Mouse (Mus musculus): ENCODE data around the gene Bola2. TPM values are rescaled to one million over a fixed set of nuclear protein-coding genes. Genes with fewer than 3 reads are reported as not detected.
A peak's percentile ranks its signal among the peaks of the same experiment; 100 is the strongest.

Bola2 gene
- total RNA-seq, 2 experiments from 2014 or later: 92.0 to 102 TPM

- intact Hi-C loops (cut with DNase I): no loop called here
- DNase-seq (ENCODE audit: low spot score in 2 of 2): no peak
Measured at GRCm38 (mm10) chr7:126741452-126741851, 46.3 kb downstream of the Bola2 start.

- DNase-seq (ENCODE audit: low spot score in 2 of 2): peak in 1 of 2 experiments; percentile 56
- intact Hi-C loops (cut with DNase I): no loop called here
Measured at GRCm38 (mm10) chr7:126741964-126742482, 46.8 kb downstream of the Bola2 start.

- intact Hi-C loops (cut with DNase I): no loop called here
Measured at GRCm38 (mm10) chr7:126746066-126746465, 50.9 kb downstream of the Bola2 start.

GRCm38 (mm10) chr7:126746798-126747197 is 51.6 kb downstream of the Bola2 start:
- intact Hi-C loops (cut with DNase I): no loop called here
- no peak for DNase-seq (ENCODE audit: low spot score in 2 of 2)

More at GRCm38 (mm10) chr7:126746066-126746465, 50.9 kb downstream of the Bola2 start:
- DNase-seq (ENCODE audit: low spot score in 2 of 2): peak; percentile 17 to 55

GRCm38 (mm10) chr7:126748824-126749223 is 53.6 kb downstream of the Bola2 start:
- DNase-seq (ENCODE audit: low spot score in 2 of 2): no peak
- intact Hi-C loops (cut with DNase I): no loop called here

Other genes with a start within 250 kb of the Bola2 start
- under 1 TPM; 0.32 to 0.39 TPM for gene Atp2a1, start 232.3 kb upstream of the Bola2 start, total RNA-seq (2021)
- 10 to 100 TPM; 74.1 to 78.9 TPM for gene Sh2b1, start 220.0 kb upstream of the Bola2 start, total RNA-seq (2021)
- 10 to 100 TPM; 76.3 to 92.6 TPM for gene Tufm, start 208.0 kb upstream of the Bola2 start, total RNA-seq (2021)
- gene Atxn2l, start 192.0 kb upstream of the Bola2 start, total RNA-seq (2021): 100 to 1,000 TPM; 114 TPM
- gene Eif3c, start 129.0 kb upstream of the Bola2 start, total RNA-seq (2021): 100 to 1,000 TPM; 176 to 188 TPM
- gene Apobr, start 110.5 kb upstream of the Bola2 start, total RNA-seq (2021): under 1 TPM; 0.39 to 0.53 TPM
- 10 to 100 TPM; 21.3 to 35.1 TPM for gene Cln3, start 109.6 kb upstream of the Bola2 start, total RNA-seq (2021)
- gene Il27, start 100.5 kb upstream of the Bola2 start, total RNA-seq (2021): not detected
- 10 to 100 TPM; 15.7 to 22.1 TPM for gene Nupr1, start 64.5 kb upstream of the Bola2 start, total RNA-seq (2021)
- 10 to 100 TPM; 31.1 to 35.4 TPM for gene Sgf29, start 46.1 kb upstream of the Bola2 start, total RNA-seq (2021)
- 10 to 100 TPM; 11.7 to 19.3 TPM for gene Sult1a1, start 19.0 kb upstream of the Bola2 start, total RNA-seq (2021)
- gene Slx1b, start 383 bp downstream of the Bola2 start, total RNA-seq (2021): 10 to 100 TPM; 14.4 to 17.0 TPM
- gene Coro1a, start 12.4 kb downstream of the Bola2 start, total RNA-seq (2021): 100 to 1,000 TPM; 163 to 167 TPM
- gene Mapk3, start 64.2 kb downstream of the Bola2 start, total RNA-seq (2021): 100 to 1,000 TPM; 148 to 165 TPM
- 1 to 10 TPM; 1.8 to 2.1 TPM for gene Gdpd3, start 70.9 kb downstream of the Bola2 start, total RNA-seq (2021)
- gene Ypel3, start 81.6 kb downstream of the Bola2 start, total RNA-seq (2021): 100 to 1,000 TPM; 311 to 316 TPM
- gene Tbx6, start 86.1 kb downstream of the Bola2 start, total RNA-seq (2021): under 1 TPM in 1 of 2 experiments, not detected in 1; 0.87 TPM
- 10 to 100 TPM; 48.1 to 51.3 TPM for gene Ppp4c, start 97.1 kb downstream of the Bola2 start, total RNA-seq (2021)
- 10 to 100 TPM; 84.6 to 91.9 TPM for gene Fam57b, start 102.3 kb downstream of the Bola2 start, total RNA-seq (2021)
- gene 4930451I11Rik, start 136.2 kb downstream of the Bola2 start, total RNA-seq (2021): not detected
- 10 to 100 TPM; 47.8 to 57.6 TPM for gene Doc2a, start 152.0 kb downstream of the Bola2 start, total RNA-seq (2021)
- 10 to 100 TPM; 25.5 to 35.0 TPM for gene Hirip3, start 166.6 kb downstream of the Bola2 start, total RNA-seq (2021)
- gene Ino80e, start 167.0 kb downstream of the Bola2 start, total RNA-seq (2021): 10 to 100 TPM; 44.9 to 49.9 TPM
- 100 to 1,000 TPM; 149 to 154 TPM for gene Taok2, start 189.3 kb downstream of the Bola2 start, total RNA-seq (2021)
- gene Tmem219, start 227.5 kb downstream of the Bola2 start, total RNA-seq (2021): 10 to 100 TPM; 20.2 to 22.3 TPM
- 100 to 1,000 TPM; 139 TPM for gene Kctd13, start 233.5 kb downstream of the Bola2 start, total RNA-seq (2021)